Mouse (Mus musculus) bone marrow, adult 2 months (tissue): ENCODE measurements at regions not wholly inside any gene's neighbourhood (a gene's known extent, or its start where the extent isn't known, plus 50 kb on each side); places are given as distances from the start of the nearest gene placed in this dataset.

Experiments
- CTCF ChIP-seq: fragments of 200-500 bp; IDR thresholded peaks from 2 replicates; pipeline ENCODE4 v1.5.1; 2011; ENCODE audit warnings: low read length, control low read depth; ENCODE audit not compliant: control insufficient read depth, insufficient read depth
- POLR2A ChIP-seq: fragments of 200-500 bp; IDR thresholded peaks from 2 replicates; pipeline ENCODE4 v1.6.1; 2011; ENCODE audit warnings: low read depth, mild to moderate bottlenecking, control low read depth, low read length, borderline replicate concordance; ENCODE audit not compliant: control insufficient read depth

DNA sequence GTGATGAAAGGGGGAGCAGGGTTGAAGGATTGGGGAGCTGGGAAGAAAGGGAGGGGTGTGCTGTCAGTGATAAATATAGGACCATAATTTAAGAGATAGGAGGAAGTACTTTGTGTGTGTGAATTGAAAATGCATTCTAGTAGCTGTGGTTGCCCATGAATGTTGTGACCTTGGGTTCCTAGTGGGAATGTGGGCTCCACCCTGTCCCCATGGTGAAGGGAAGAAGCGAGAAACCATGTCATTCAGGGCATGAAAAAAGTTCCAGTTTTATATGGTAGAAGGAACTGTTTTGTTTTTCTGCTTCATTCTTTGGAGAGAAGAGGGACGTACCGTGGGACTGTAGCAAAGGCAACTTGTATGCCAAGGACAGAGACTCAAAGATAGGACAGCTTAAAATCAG is 553.3 kb downstream of the Tns1 start:
- TF ChIP-seq CTCF = no peak
- no peak for TF ChIP-seq POLR2A
